Mouse (Mus musculus): ENCODE results near the gene Gm28961.
"Not testable (repeated sequence)": the region's sequence is repeated elsewhere in the genome, so short reads cannot be mapped to it uniquely, and the experiment has no call there.

Gene Gm28961

GRCm38 (mm10) chrY:57705397-57705796 lies at the start of gene Gm28961:
Gene Gm28961, plus strand, starts transcription at chrY:57705697.
- not testable (repeated sequence) for DNase-seq (ENCODE audit: low spot score)

Data from left cerebral cortex, adult 11 months (tissue).